Mouse (Mus musculus) kidney, embryonic 15.5 days (tissue): ENCODE data around the gene Map3k4. TPM values are rescaled to one million over a fixed set of nuclear protein-coding genes. Genes with fewer than 3 reads are reported as not detected.

Experiments used
- ATAC-seq: fragments of 200-750 bp; cut with Nextera tagmentation; replicated peaks from 2 replicates; pipeline ENCODE4 v1.8.0; 2017; ENCODE audit warnings: moderate TSS enrichment; ENCODE audit not compliant: low FRiP score
- H3K27ac ChIP-seq: fragments of 300-500 bp; sonication (generic); 2 replicates; pipeline ENCODE4 v1.5.1; 2015; ENCODE audit warnings: mild to moderate bottlenecking, inconsistent platforms
- H3K27me3 ChIP-seq: fragments of 300-500 bp; sonication (generic); 2 replicates; pipeline ENCODE4 v1.6.1; 2015; ENCODE audit warnings: inconsistent platforms
- H3K36me3 ChIP-seq: fragments of 300-500 bp; sonication (generic); 2 replicates; pipeline ENCODE4 v1.6.1; 2015; ENCODE audit warnings: inconsistent platforms
- H3K4me1 ChIP-seq: fragments of 300-500 bp; sonication (generic); 2 replicates; pipeline ENCODE4 v1.6.1; 2015; ENCODE audit warnings: inconsistent platforms
- H3K4me2 ChIP-seq: fragments of 300-500 bp; sonication (generic); 2 replicates; pipeline ENCODE4 v1.6.1; 2015; ENCODE audit warnings: moderate library complexity, mild to moderate bottlenecking, inconsistent platforms
- H3K4me3 ChIP-seq: fragments of 300-500 bp; sonication (generic); replicated peaks from 2 replicates; pipeline ENCODE4 v1.5.1; 2015; ENCODE audit warnings: mild to moderate bottlenecking, inconsistent platforms
- H3K9ac ChIP-seq: fragments of 300-500 bp; sonication (generic); 2 replicates; pipeline ENCODE4 v1.6.1; 2015; ENCODE audit warnings: mild to moderate bottlenecking, inconsistent platforms
- H3K9me3 ChIP-seq: fragments of 300-500 bp; sonication (generic); replicated peaks from 2 replicates; pipeline ENCODE4 v1.6.1; 2016; ENCODE audit warnings: inconsistent platforms
- WGBS: fragments of 180-500 bp; shearing (Covaris S2); methylation state at CpG from one replicate; pipeline ENCODE4 v1.1.7; 2015; ENCODE audit warnings: mixed read lengths; 5-methylcytosine and 5-hydroxymethylcytosine counted together
- polyA plus RNA-seq: library from polyadenylated mRNA; unstranded; fragments of >200 nt; fragmentation: Nextera tagmentation; extraction: Ambion mirVana; gene quantifications from 2 replicates; pipeline ENCODE4 v1.2.1, GENCODE M21; 2015

Map3k4 gene
- polyA plus RNA-seq, 1 experiment from 2014 or later: 50.2 TPM

GRCm38 (mm10) chr17:12195604-12196003 lies 123.0 kb downstream of the Map3k4 start:
- H3K27me3 ChIP-seq: no peaks in the 10 kb centered on the region
- H3K9me3 ChIP-seq: no peaks in the 10 kb centered on the region
- H3K36me3 ChIP-seq: peaks cover 14% of the 10 kb centered on the region; the same call in 1 of the 2 replicates
- peak; percentile 90 for ATAC-seq
- peaks cover 25% of the 10 kb centered on the region for H3K4me1 ChIP-seq
- no peak overlapping the region; the same call in 1 of the 2 replicates for H3K4me3 ChIP-seq
- H3K27ac ChIP-seq: peak overlapping the region; percentile 90
- peak overlapping the region; percentile 36 for H3K4me2 ChIP-seq
- no peak overlapping the region for H3K9ac ChIP-seq
- WGBS: 28% methylated on average over 10 of the region's 10 CpGs

GRCm38 (mm10) chr17:12195137-12195536 lies 123.5 kb downstream of the Map3k4 start:
- Histone ChIP-seq H3K27ac (peak overlapping the region; percentile 90), H3K4me2 (peak overlapping the region; percentile 36), H3K9me3 (no peaks in the 10 kb centered on the region), H3K4me1 (peaks cover 25% of the 10 kb centered on the region), H3K4me3 (no peak overlapping the region; the same call in 1 of the 2 replicates), H3K9ac (no peak overlapping the region), H3K36me3 (peaks cover 12% of the 10 kb centered on the region; the same call in 1 of the 2 replicates), H3K27me3 (no peaks in the 10 kb centered on the region)
- WGBS: 9% methylated on average over 5 of the region's 5 CpGs
- ATAC-seq: peak; percentile 91

GRCm38 (mm10) chr17:12187782-12188181 lies 130.8 kb downstream of the Map3k4 start:
- Histone ChIP-seq H3K9me3 (no peaks in the 10 kb centered on the region), H3K9ac (no peak overlapping the region), H3K4me1 (peaks cover 3% of the 10 kb centered on the region; the same call in 1 of the 2 replicates), H3K27ac (no peak overlapping the region), H3K4me3 (no peak overlapping the region), H3K36me3 (no peaks in the 10 kb centered on the region), H3K4me2 (no peak overlapping the region), H3K27me3 (no peaks in the 10 kb centered on the region)
- 55% methylated on average over 1 of the region's 1 CpGs for WGBS
- ATAC-seq: no peak

- WGBS: 71% methylated on average over 3 of the region's 3 CpGs
- no peak overlapping the region for H3K9ac ChIP-seq
These were observed 132.3 kb downstream of the Map3k4 start for GRCm38 (mm10) chr17:12186341-12186740.

GRCm38 (mm10) chr17:12185855-12186254 lies 132.7 kb downstream of the Map3k4 start:
- H3K4me2 ChIP-seq: no peak overlapping the region
- H3K27me3 ChIP-seq: no peaks in the 10 kb centered on the region
- no peak overlapping the region for H3K27ac ChIP-seq
- H3K9me3 ChIP-seq: no peaks in the 10 kb centered on the region
- no peak; the same call in 1 of the 2 replicates for ATAC-seq
- no peak overlapping the region for H3K4me3 ChIP-seq
- no peak overlapping the region for H3K9ac ChIP-seq
- WGBS: 87% methylated on average over 4 of the region's 4 CpGs
- H3K36me3 ChIP-seq: no peaks in the 10 kb centered on the region; the same call in 1 of the 2 replicates
- H3K4me1 ChIP-seq: peaks cover 3% of the 10 kb centered on the region; the same call in 1 of the 2 replicates

More at GRCm38 (mm10) chr17:12186341-12186740, 132.3 kb downstream of the Map3k4 start:
- peaks cover 3% of the 10 kb centered on the region; the same call in 1 of the 2 replicates for H3K4me1 ChIP-seq
- H3K4me2 ChIP-seq: no peak overlapping the region
- H3K36me3 ChIP-seq: no peaks in the 10 kb centered on the region; the same call in 1 of the 2 replicates
- H3K9me3 ChIP-seq: no peaks in the 10 kb centered on the region
- no peak overlapping the region for H3K4me3 ChIP-seq
- no peaks in the 10 kb centered on the region for H3K27me3 ChIP-seq
- ATAC-seq: no peak
- H3K27ac ChIP-seq: no peak overlapping the region

GRCm38 (mm10) chr17:12184283-12184682 lies 134.3 kb downstream of the Map3k4 start:
- no peak for ATAC-seq
- WGBS: 62% methylated on average over 8 of the region's 8 CpGs
- Histone ChIP-seq H3K9ac (no peak overlapping the region), H3K27ac (no peak overlapping the region), H3K36me3 (no peaks in the 10 kb centered on the region; the same call in 1 of the 2 replicates), H3K27me3 (no peaks in the 10 kb centered on the region), H3K4me1 (peaks cover 5% of the 10 kb centered on the region; the same call in 1 of the 2 replicates), H3K4me3 (no peak overlapping the region), H3K4me2 (no peak overlapping the region), H3K9me3 (no peaks in the 10 kb centered on the region)

- Histone ChIP-seq H3K27me3 (no peaks in the 10 kb centered on the region), H3K4me3 (no peak overlapping the region), H3K27ac (no peak overlapping the region), H3K4me2 (no peak overlapping the region), H3K9me3 (no peaks in the 10 kb centered on the region), H3K9ac (no peak overlapping the region), H3K36me3 (no peaks in the 10 kb centered on the region; the same call in 1 of the 2 replicates), H3K4me1 (peaks cover 16% of the 10 kb centered on the region)
- WGBS: 65% methylated on average over 5 of the region's 5 CpGs
- no peak for ATAC-seq
These were observed 135.7 kb downstream of the Map3k4 start for GRCm38 (mm10) chr17:12182702-12183485.

- no peaks in the 10 kb centered on the region for H3K27me3 ChIP-seq
- H3K4me2 ChIP-seq: no peak overlapping the region
- peaks cover 13% of the 10 kb centered on the region for H3K4me1 ChIP-seq
- H3K27ac ChIP-seq: no peak overlapping the region
- H3K9me3 ChIP-seq: peaks cover 6% of the 10 kb centered on the region; the same call in 1 of the 2 replicates
- no peak overlapping the region for H3K4me3 ChIP-seq
- H3K9ac ChIP-seq: no peak overlapping the region
- peaks cover 6% of the 10 kb centered on the region for H3K36me3 ChIP-seq
- WGBS: 87% methylated on average over 2 of the region's 2 CpGs
- ATAC-seq: no peak
These were observed 138.8 kb downstream of the Map3k4 start for GRCm38 (mm10) chr17:12179766-12180165.

GRCm38 (mm10) chr17:12179339-12179738 lies 139.3 kb downstream of the Map3k4 start:
- ATAC-seq: no peak
- Histone ChIP-seq H3K27ac (no peak overlapping the region), H3K9me3 (peaks cover 6% of the 10 kb centered on the region; the same call in 1 of the 2 replicates)

More at GRCm38 (mm10) chr17:12179339-12179738, 139.3 kb downstream of the Map3k4 start:
- H3K27me3 ChIP-seq: no peaks in the 10 kb centered on the region
- H3K36me3 ChIP-seq: peaks cover 6% of the 10 kb centered on the region
- no peak overlapping the region for H3K4me2 ChIP-seq
- no peak overlapping the region for H3K9ac ChIP-seq
- H3K4me1 ChIP-seq: peaks cover 15% of the 10 kb centered on the region
- no peak overlapping the region for H3K4me3 ChIP-seq
- WGBS: 68% methylated on average over 7 of the region's 7 CpGs

Other genes starting within 250 kb of the Map3k4 start
- 35.3 and 37.2 TPM in 2 replicates for gene Agpat4, start 200.1 kb downstream of the Map3k4 start, polyA plus RNA-seq
- 1.4 and 3.6 TPM in 2 replicates for gene Plg, start 59.8 kb upstream of the Map3k4 start, polyA plus RNA-seq
- 0.62 and 1.00 TPM in 2 replicates for gene Slc22a3, start 188.9 kb upstream of the Map3k4 start, polyA plus RNA-seq